Mouse (Mus musculus): ENCODE measurements around the gene Ankrd6. TPM values are rescaled to one million over a fixed set of nuclear protein-coding genes. Genes with fewer than 3 reads are reported as not detected.

The Ankrd6 gene
- polyA plus RNA-seq, 1 experiment: 0.63 TPM

DNA sequence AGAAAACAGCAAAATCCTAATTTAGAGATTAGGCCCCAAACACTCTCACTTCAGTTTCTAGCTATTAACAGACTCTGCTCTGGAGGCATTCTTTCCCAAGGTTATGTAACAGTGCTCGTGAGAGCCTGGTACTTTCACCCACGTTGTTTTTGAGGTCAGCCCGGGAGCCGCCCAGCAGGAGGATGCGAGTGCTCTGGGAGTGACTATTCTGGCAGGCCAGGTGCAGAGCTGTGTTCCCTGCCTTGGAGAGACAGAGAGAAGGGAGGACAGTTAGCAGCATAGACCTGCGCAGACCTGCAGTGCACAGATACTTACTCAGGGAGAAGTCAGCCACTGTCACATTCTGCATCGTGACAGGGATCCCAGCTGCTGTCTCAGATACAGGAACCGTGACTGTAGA lies 126.4 kb downstream of the Ankrd6 start:
- Histone ChIP-seq H3K4me3 (ENCODE audit: insufficient read depth, poor library complexity, severe bottlenecking) (no peak overlapping the region), H3K79me2 (ENCODE audit: control insufficient read depth, insufficient read depth) (no peaks in the 10 kb centered on the region), H3K36me3 (ENCODE audit: control insufficient read depth, insufficient read depth) (no peaks in the 10 kb centered on the region), H3K27me3 (ENCODE audit: control insufficient read depth, insufficient read depth, insufficient read length) (no peaks in the 10 kb centered on the region), H3ac (ENCODE audit: control insufficient read depth, insufficient read length, low read depth) (no peak overlapping the region), H3K79me3 (ENCODE audit: low read depth) (no peaks in the 10 kb centered on the region)
- TF ChIP-seq CEBPB (IDR thresholded peaks at IDR 0.05; ENCODE audit: low read depth) (no peak), CTCF (IDR thresholded peaks at IDR 0.05; ENCODE audit: control insufficient read depth, insufficient read depth, insufficient read length) (no peak), FOSL1 (IDR thresholded peaks at IDR 0.05; ENCODE audit: insufficient read depth, low read length, poor library complexity, severe bottlenecking) (no peak), MYOD1 (IDR thresholded peaks at IDR 0.05; ENCODE audit: control insufficient read depth, insufficient read length, low read depth) (no peak), MAX (IDR thresholded peaks at IDR 0.05) (no peak), MYOG (IDR thresholded peaks at IDR 0.05; ENCODE audit: control insufficient read depth, extremely low read depth, insufficient read length) (no peak), USF1 (IDR thresholded peaks at IDR 0.05; ENCODE audit: low read depth) (no peak)

DNA sequence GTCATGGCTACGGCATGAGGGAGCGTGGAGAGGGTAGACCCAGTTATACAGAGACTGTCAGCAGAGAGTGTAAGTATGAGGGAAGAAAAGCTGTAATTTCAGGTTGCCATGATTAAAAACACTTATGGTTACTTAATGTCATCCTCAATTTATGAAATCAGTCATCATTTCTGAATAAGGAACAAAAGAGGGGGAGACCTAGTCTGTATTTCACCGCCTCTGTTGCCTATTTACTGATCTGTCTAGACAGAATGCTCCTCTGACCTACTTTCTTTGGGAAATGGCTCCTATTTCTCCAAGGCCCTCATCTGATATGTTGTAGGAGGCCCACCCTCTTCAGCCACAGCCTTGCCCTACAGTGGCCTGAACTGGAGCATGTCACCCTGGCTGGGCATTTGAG lies 130.0 kb downstream of the Ankrd6 start:
- Histone ChIP-seq H3ac (ENCODE audit: control insufficient read depth, insufficient read length, low read depth) (no peak overlapping the region), H3K27me3 (ENCODE audit: control insufficient read depth, insufficient read depth, insufficient read length) (no peaks in the 10 kb centered on the region), H3K79me3 (ENCODE audit: low read depth) (no peaks in the 10 kb centered on the region), H3K36me3 (ENCODE audit: control insufficient read depth, insufficient read depth) (no peaks in the 10 kb centered on the region), H3K79me2 (ENCODE audit: control insufficient read depth, insufficient read depth) (no peaks in the 10 kb centered on the region), H3K4me3 (ENCODE audit: insufficient read depth, poor library complexity, severe bottlenecking) (no peak overlapping the region)
- TF ChIP-seq MYOG (IDR thresholded peaks at IDR 0.05; ENCODE audit: control insufficient read depth, extremely low read depth, insufficient read length) (no peak), USF1 (IDR thresholded peaks at IDR 0.05; ENCODE audit: low read depth) (no peak), CTCF (IDR thresholded peaks at IDR 0.05; ENCODE audit: control insufficient read depth, insufficient read depth, insufficient read length) (no peak), CEBPB (IDR thresholded peaks at IDR 0.05; ENCODE audit: low read depth) (no peak), MAX (IDR thresholded peaks at IDR 0.05) (no peak), MYOD1 (IDR thresholded peaks at IDR 0.05; ENCODE audit: control insufficient read depth, insufficient read length, low read depth) (no peak), FOSL1 (IDR thresholded peaks at IDR 0.05; ENCODE audit: insufficient read depth, low read length, poor library complexity, severe bottlenecking) (no peak)

DNA sequence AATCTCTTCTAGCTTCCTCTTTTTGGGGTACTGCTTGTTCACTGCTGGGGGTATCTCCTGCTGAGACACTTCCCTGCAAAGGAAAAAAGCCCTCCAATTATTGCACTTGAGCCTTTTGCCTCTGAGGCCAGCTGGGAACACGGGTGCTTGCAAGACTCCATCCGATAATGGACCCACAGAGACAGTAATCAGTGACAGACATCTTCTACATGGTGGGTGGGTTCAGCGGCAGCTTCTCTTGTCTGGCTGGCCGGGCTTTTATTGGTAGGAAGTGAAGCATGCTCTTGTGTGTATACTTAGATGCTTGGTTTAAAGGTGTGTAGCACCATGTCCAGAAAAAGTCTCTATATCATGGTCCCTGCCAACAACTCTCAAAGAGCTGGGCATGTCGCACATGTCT lies 133.2 kb downstream of the Ankrd6 start:
- no peaks in the 10 kb centered on the region for H3K27me3 ChIP-seq (ENCODE audit: control insufficient read depth, insufficient read depth, insufficient read length)
- no peak for TF ChIP-seq FOSL1 (IDR thresholded peaks at IDR 0.05; ENCODE audit: insufficient read depth, low read length, poor library complexity, severe bottlenecking)
- no peak for TF ChIP-seq MYOD1 (IDR thresholded peaks at IDR 0.05; ENCODE audit: control insufficient read depth, insufficient read length, low read depth)
- no peaks in the 10 kb centered on the region for H3K36me3 ChIP-seq (ENCODE audit: control insufficient read depth, insufficient read depth)
- H3K79me3 ChIP-seq (ENCODE audit: low read depth): no peaks in the 10 kb centered on the region
- H3K4me3 ChIP-seq (ENCODE audit: insufficient read depth, poor library complexity, severe bottlenecking): no peak overlapping the region
- no peaks in the 10 kb centered on the region for H3K79me2 ChIP-seq (ENCODE audit: control insufficient read depth, insufficient read depth)
- H3ac ChIP-seq (ENCODE audit: control insufficient read depth, insufficient read length, low read depth): no peak overlapping the region

DNA sequence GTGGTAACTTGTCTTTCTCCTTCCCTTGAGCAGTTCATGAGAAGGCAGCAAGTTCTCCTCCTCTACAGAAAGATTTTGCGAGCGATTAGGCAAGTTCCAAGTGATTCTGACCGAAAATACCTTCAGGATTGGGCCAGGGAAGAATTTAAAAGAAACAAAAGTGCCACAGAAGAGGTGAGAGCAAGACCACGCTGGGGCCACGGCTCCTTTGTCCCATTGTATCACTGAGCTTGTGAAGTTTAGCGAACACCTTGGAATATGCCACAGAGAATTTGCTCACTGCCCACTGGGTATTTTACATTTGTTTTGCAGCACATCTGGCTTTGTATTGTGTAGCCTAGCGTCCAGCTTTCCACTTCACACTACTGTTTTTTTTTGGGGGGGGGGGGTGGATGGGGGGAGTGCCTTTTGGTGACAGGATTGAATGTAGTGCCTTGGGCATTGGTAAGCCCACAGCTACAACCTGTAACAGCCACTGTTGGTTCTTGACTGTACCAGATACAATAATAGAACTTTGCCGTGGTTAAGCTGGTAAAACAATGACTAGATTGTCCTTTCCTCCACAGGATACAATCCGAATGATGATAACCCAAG lies 150.0 kb downstream of the Ankrd6 start:
- H3K79me3 ChIP-seq (ENCODE audit: low read depth): peaks cover 2% of the 10 kb centered on the region
- H3K27me3 ChIP-seq (ENCODE audit: control insufficient read depth, insufficient read depth, insufficient read length): no peaks in the 10 kb centered on the region
- peak overlapping the region; percentile 44 for H3K4me3 ChIP-seq (ENCODE audit: insufficient read depth, poor library complexity, severe bottlenecking)
- H3K36me3 ChIP-seq (ENCODE audit: control insufficient read depth, insufficient read depth): no peaks in the 10 kb centered on the region
- TF ChIP-seq CTCF (IDR thresholded peaks at IDR 0.05; ENCODE audit: control insufficient read depth, insufficient read depth, insufficient read length) (no peak), FOSL1 (IDR thresholded peaks at IDR 0.05; ENCODE audit: insufficient read depth, low read length, poor library complexity, severe bottlenecking) (no peak), CEBPB (IDR thresholded peaks at IDR 0.05; ENCODE audit: low read depth) (no peak), MAX (IDR thresholded peaks at IDR 0.05) (no peak), USF1 (IDR thresholded peaks at IDR 0.05; ENCODE audit: low read depth) (no peak), MYOD1 (IDR thresholded peaks at IDR 0.05; ENCODE audit: control insufficient read depth, insufficient read length, low read depth) (no peak), MYOG (IDR thresholded peaks at IDR 0.05; ENCODE audit: control insufficient read depth, extremely low read depth, insufficient read length) (no peak)
- H3K79me2 ChIP-seq (ENCODE audit: control insufficient read depth, insufficient read depth): no peaks in the 10 kb centered on the region
- peak overlapping the region; percentile 82 for H3ac ChIP-seq (ENCODE audit: control insufficient read depth, insufficient read length, low read depth)

DNA sequence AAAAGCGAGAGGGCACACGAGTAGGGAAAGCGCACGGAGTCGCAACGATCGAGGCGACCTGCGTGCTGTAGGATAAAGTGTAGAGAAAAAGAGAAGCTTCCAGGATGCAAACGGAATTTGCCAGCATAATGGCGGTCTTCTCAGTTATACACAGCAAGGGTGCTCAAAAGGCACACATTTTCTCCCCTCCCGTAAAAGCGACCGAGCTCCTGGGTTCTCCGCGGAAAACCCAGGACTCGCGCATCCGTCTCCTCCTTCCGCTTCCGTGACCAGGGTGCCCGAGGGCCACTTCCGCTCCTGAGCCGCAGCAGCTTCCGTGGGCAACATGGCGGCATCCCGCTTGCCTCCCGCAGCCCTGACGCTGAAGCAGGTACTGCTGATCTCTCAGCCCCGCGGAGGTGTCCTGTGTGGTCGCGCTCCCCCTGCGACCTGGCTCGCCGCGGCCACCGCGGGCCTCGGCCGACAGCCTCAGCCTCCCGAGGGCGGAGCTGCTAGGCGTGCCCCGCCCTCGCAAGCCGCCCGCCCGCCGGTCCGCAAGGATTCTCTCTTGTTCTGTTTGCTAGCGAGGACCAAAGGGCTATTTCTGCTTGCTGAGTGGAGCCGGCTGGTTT lies 150.6 kb downstream of the Ankrd6 start, which contains the start of gene Lyrm2:
Gene Lyrm2 (plus strand): TSS at position 288 of the 611 bp plus-strand sequence.
- Histone ChIP-seq H3ac (ENCODE audit: control insufficient read depth, insufficient read length, low read depth) (peak within 1 kb of the TSS; percentile 82), H3K79me2 (ENCODE audit: control insufficient read depth, insufficient read depth) (no peaks in the 10 kb centered on the region), H3K36me3 (ENCODE audit: control insufficient read depth, insufficient read depth) (no peaks in the 10 kb centered on the region), H3K79me3 (ENCODE audit: low read depth) (peaks cover 2% of the 10 kb centered on the region), H3K4me3 (ENCODE audit: insufficient read depth, poor library complexity, severe bottlenecking) (peak within 1 kb of the TSS; percentile 44), H3K27me3 (ENCODE audit: control insufficient read depth, insufficient read depth, insufficient read length) (no peaks in the 10 kb centered on the region)
- TF ChIP-seq CTCF (IDR thresholded peaks at IDR 0.05; ENCODE audit: control insufficient read depth, insufficient read depth, insufficient read length): no peak
- no peak for TF ChIP-seq CEBPB (IDR thresholded peaks at IDR 0.05; ENCODE audit: low read depth)
- no peak for TF ChIP-seq MYOG (IDR thresholded peaks at IDR 0.05; ENCODE audit: control insufficient read depth, extremely low read depth, insufficient read length)
- TF ChIP-seq MAX (IDR thresholded peaks at IDR 0.05): no peak
- no peak for TF ChIP-seq USF1 (IDR thresholded peaks at IDR 0.05; ENCODE audit: low read depth)
- TF ChIP-seq MYOD1 (IDR thresholded peaks at IDR 0.05; ENCODE audit: control insufficient read depth, insufficient read length, low read depth): no peak
- TF ChIP-seq FOSL1 (IDR thresholded peaks at IDR 0.05; ENCODE audit: insufficient read depth, low read length, poor library complexity, severe bottlenecking): no peak
